Mouse (Mus musculus): ENCODE measurements around the gene Tekt5.

GRCm38 (mm10) chr16:10443723-10444122, 48.4 kb upstream of the Tekt5 start:
- TF ChIP-seq POLR2A (IDR thresholded peaks at IDR 0.05; ENCODE audit: borderline replicate concordance, control insufficient read depth, low read depth, low read length) (no peak), CTCF (IDR thresholded peaks at IDR 0.05; ENCODE audit: control insufficient read depth, insufficient read depth, low read length) (no peak)

All from bone marrow, adult 2 months (tissue).